Mouse (Mus musculus): ENCODE results near the gene Gm1113. TPM values are rescaled to one million over a fixed set of nuclear protein-coding genes. Genes with fewer than 3 reads are reported as not detected.
A peak's percentile ranks its signal among the peaks of the same experiment; 100 is the strongest.

Gm1113 gene
- polyA plus RNA-seq, 2 experiments from 2014 or later, result not detected

DNA sequence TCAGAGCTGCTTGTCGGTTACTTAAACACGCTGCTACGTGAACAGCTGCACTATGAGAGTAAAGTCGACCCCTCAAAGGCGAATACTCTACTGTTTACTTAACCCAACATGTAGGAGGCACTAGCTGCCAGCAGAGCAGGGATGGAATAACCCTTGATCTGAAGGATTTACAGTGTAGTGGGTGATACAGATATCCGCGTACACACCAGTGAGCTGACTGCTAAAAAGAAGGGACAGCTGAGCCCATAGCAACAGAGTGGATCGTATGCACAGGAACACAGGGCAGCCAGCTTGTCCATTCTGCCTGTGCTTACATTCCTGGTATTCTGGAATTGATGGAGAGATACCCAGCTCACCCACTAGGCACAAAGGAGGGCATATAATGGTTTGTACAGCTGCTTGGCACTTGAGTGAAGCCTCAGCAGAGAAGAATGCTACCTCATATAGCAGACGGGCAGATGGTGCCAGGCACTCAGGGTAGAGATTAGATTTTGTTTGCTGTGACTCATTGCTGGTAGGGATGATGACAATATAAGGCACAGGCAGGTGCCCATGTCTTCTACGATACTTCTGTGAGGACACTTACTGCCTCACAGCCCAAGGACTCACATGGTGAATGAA lies 43.9 kb downstream of the Gm1113 start:
- ATAC-seq, result no peak

DNA sequence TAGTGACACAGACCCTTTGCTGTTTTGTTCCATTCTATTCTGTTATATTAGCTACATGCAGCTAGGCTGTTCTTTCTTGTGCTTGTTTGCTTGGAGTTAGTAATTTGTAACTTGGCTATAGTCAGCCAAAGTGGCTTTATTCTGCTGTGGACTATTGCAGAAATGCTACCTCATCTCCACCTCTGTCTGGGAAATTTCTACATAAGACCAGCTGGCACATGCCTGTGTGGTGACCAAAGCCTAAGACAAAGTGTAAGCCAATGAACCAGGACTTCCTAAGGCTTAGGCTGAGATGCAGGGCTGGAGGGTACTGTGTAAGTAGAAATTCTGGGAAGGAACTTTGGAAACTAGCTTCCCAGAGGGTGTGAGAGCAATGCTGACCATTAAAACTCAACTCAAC lies 49.2 kb downstream of the Gm1113 start:
- ATAC-seq, result no peak

- no peak for ATAC-seq
Measured at GRCm38 (mm10) chr9:35467264-35467817, 50.7 kb downstream of the Gm1113 start.

DNA sequence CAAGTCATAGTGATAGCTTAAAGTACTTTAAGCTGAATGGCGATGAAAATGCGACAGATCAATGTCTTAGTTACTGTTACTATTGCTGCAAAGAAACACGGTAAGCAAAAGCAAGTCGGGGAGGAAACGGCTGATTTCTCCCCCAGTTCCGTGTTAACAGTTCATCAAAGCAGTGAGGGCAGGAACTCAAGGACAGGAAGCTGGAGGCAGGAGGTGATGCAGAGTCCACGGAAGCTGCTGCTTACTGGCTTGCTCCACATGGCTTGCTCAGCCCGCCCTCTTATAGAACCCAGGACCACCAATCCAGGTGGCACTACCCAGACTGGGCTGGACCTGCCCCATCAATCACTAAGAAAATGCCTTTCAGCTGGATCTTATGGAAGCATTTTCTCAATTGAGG lies 58.5 kb downstream of the Gm1113 start:
- ATAC-seq, result peak; percentile 87

Other genes starting within 250 kb of the Gm1113 start
- 1 to 10 TPM; 2.4 to 4.4 TPM for gene Cdon, start 97.1 kb downstream of the Gm1113 start, polyA plus RNA-seq (2017; shearing (Covaris generic))
- gene Ddx25, start 40.3 kb upstream of the Gm1113 start, polyA plus RNA-seq (2017; shearing (Covaris generic)), result under 1 TPM; 0.09 to 0.17 TPM
- 10 to 100 TPM; 21.0 to 27.0 TPM for gene Pus3, start 40.3 kb upstream of the Gm1113 start, polyA plus RNA-seq (2017; shearing (Covaris generic))
- gene Pate2, start 52.0 kb upstream of the Gm1113 start, polyA plus RNA-seq (2017; shearing (Covaris generic)), result under 1 TPM in 1 of 2 experiments, not detected in 1; 0.25 TPM
- 1 to 10 TPM; 8.7 to 8.8 TPM for gene Hyls1, start 52.1 kb upstream of the Gm1113 start, polyA plus RNA-seq (2017; shearing (Covaris generic))
- gene Pate4, start 93.7 kb upstream of the Gm1113 start, polyA plus RNA-seq (2017; shearing (Covaris generic)), result under 1 TPM in 1 of 2 experiments, not detected in 1; 0.42 TPM
- gene Pate3, start 129.9 kb upstream of the Gm1113 start, polyA plus RNA-seq (2017; shearing (Covaris generic)), result not detected
- gene Pate1, start 169.1 kb upstream of the Gm1113 start, polyA plus RNA-seq (2017; shearing (Covaris generic)), result not detected
- not detected for gene Gm17677, start 222.8 kb upstream of the Gm1113 start, polyA plus RNA-seq (2017; shearing (Covaris generic))

Data from activated CD4-positive, CD25-positive, alpha-beta regulatory T cell, adult 4 months (primary cell).